Mouse (Mus musculus) monocyte, adult 5-6 weeks (primary cell): ENCODE results near the gene Vezf1. TPM values are rescaled to one million over a fixed set of nuclear protein-coding genes. Genes with fewer than 3 reads are reported as not detected.
A peak's percentile ranks its signal among the peaks of the same experiment; 100 is the strongest.
"Not testable (repeated sequence)": the region's sequence is repeated elsewhere in the genome, so short reads cannot be mapped to it uniquely, and the experiment has no call there.

Experiments
- ATAC-seq: fragments of 153-309, 156-312 bp; replicated peaks from 2 replicates; pipeline ENCODE4 v1.8.0; 2017; ENCODE audit warnings: mild to moderate bottlenecking; ENCODE audit not compliant: low TSS enrichment, insufficient number of reproducible peaks, severe bottlenecking, poor library complexity, low FRiP score
- total RNA-seq: library from RNA; stranded (forward); fragments of 200-1000, 200-491, 200-594 nt; gene quantifications from 3 replicates; pipeline ENCODE4 v1.2.3, GENCODE M21; 2017

Gene Vezf1
- 45.9 to 57.0 TPM (median 46.6 TPM) in 3 replicates for total RNA-seq

DNA sequence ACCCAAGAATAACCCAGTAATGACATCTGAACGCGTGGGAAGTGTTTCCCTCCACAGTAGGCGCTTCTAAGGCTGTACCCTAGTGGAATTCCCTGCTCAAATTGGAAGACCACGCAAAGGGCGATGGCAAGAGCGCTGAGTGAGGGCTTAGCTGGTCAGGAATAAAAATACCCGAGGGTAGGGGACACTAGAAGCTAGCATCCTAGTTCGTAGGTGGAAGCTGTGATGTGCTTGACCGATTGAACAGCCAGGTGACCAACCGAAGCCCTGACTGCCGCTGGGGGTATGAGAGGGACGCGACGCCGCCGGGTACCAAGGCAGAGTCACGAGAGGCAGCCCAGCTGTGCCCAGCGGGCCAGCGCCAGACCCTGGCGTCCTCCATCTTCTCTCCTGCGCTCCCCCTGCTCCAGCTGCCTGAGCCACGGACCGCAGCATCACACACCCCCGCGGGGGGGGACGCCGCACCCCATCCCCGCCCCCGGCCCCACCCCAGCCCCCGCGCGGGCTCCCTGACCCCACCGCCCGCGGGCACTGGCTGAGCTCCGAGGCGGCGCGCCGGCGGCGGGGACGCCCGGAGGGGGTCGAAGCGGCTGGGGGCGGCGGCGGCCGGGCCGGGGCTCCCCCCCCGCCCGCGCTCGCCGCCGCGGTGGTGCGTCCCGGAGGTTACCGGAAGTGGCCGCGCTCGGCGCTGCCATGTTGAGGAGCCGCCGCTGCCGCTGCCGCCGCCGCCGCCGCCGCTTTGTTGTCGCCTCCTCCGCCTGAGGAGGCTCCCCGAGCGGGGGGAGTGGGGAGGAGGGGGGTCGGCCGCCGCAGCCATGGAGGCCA, at the start of gene Vezf1:
TSS of gene Vezf1 (plus strand) at position 694 of the 825 bp plus-strand sequence.
- peak; percentile 79 for ATAC-seq

GRCm38 (mm10) chr11:88023933-88024332, 44.1 kb upstream of the Vezf1 start:
- no peak for ATAC-seq

DNA sequence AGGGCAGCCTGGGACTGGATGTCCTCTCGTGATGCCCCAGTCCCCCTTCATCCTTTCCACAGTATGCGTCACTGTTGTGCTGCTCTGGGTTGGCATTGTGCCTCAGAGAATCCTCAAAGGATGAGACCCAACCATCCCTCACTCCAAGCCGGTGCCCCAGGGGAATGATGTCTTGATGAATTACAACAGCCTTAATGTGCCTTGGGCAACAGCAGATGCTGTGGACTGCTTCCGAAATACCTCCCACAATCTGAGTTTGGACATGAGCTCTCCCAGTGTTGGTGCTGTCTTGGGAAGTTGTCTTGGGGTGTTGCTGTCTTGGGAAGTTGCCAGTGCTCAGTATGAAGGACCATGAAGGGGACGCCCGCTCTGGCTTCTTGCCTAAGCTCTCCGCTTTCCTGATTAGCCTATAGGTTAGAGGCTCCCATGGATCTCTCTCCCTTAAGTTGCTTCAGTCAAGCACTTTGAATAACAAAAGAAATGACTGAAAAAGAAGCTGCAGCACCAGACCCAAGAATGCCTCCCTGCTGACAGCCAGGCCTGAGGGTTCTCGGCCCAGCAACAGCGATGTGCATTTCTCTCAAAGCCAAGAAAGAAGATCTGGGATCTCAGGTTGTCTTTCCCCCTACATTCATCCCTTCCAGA, 40.6 kb upstream of the Vezf1 start:
- ATAC-seq, result no peak

DNA sequence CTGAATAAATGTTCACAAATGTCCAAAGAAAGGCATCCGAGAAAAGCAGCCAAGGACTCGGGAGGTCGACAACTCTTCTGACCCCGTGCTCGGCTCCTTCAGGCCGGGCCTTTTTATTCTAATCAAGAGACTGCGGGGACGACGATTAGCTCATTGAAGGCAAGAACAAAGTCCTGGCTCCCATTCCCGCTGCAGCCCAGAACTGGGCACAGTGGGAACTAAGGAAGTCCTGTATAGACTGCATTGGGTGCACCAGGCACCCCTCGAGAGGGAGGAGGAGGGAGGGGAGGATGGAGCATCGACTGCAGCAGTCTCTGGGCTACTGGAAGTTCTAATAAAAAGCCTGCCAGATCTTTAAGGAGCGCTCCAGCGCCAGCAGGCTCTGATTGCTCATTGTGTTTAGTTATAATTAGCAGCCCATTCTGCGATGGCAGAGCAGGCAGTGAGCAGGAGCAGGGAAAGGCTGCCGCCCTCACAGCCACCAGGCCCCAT, 39.8 kb upstream of the Vezf1 start:
- no peak for ATAC-seq

DNA sequence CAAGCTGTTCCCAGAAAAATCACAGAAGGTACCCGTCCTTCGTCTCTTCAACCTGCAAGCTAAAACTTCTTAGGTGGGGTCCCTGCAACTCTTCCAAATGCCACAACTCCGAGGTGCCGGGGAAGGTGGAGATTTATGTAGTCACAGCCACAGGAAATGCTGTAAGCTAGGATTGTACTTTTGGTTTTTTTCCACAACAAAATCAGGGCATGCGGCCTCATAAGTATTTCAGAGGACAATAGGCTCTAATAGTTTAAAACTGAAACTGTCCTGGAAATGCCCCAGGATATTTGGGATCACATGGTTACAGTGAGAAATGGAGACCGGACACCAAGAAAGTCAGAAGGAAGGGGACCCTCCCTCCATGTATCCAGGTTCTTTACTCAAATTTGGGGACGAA, 37.9 kb upstream of the Vezf1 start:
- no peak for ATAC-seq

- no peak for ATAC-seq
Measured at GRCm38 (mm10) chr11:88030836-88031235, 37.2 kb upstream of the Vezf1 start.

- no peak for ATAC-seq
Measured at GRCm38 (mm10) chr11:88031753-88032152, 36.3 kb upstream of the Vezf1 start.

DNA sequence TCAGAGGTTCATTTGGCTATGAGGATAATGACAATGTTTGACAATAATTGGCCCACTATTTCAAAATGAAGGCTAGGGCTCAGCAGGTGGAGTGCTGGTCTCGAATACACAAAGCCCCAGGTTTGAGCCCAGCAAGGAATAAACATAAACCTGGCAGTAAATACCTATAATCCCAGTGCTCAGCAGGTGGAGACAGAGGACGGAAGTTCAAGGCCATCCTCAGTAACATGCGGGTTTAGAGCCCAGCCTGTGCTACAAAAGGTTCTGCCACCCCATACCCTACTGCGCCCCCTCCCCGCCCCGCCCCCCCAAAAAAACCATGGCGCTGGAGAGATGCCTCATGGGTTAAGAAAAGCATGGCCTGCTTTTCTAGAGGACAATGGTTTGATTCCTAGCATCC, 32.1 kb upstream of the Vezf1 start:
- no peak for ATAC-seq

DNA sequence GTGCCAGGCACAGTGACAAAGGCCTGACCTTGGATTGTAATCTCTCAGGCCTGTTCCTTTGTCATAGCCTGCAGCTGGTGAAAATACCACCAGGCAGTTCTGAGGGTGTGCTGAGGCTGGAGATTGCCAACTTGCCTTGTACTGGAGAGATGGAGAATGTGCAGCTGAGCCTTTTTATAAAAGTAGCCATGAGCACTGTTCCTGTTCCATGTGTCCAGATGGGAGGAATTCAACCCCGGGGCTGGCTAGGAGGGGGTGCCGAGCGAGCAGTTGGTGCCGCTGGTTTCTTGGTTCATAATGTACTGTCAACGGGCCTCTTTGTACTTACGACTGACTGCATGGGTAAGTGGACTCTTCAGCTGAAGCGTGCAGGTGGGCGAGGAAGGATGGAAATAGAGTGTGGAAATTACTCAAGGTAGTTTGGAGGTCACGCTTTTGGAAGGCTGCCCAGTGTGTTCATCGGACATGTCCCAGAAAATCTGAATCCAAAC, 31.3 kb upstream of the Vezf1 start:
- ATAC-seq, result no peak

- no peak for ATAC-seq
Measured at GRCm38 (mm10) chr11:88037386-88037785, 30.7 kb upstream of the Vezf1 start.

DNA sequence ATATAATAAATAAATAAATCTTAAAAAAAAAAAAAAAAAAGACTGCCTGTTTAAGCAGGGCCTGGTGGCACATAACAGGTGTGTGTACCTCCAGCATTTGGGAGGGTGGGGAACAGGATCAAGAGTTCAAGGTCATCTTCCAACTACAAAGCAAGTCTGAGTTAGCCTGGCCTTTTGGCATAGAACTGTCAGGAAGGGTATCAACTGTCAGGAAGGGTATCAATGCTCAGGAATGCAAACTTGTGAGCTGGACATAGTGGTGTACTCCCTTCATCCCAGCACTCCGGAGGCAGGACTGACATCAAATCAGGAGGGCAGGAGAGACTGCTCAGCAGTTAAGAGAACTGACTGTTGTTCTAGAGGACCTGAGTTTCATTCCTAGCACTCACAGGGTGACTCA, 29.0 kb upstream of the Vezf1 start:
- no peak for ATAC-seq

DNA sequence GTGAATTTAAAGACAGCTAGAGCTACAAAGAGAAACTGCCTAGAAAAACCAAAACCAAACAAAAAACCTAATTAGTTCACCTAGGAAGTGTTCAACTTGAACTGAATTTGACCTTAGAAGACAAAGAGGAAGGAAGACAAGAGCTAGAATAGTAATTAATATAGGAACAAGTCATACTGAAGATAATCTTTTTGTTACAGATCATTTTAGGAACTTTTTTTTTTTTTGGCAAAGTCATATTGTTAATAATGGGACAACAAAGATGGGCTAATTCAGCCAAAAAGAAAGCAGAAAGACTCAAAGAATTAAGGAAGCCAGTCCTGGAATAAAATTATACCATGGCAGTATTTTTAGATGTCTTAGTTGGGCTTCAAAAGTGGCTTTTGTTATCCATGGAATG, 23.8 kb upstream of the Vezf1 start:
- ATAC-seq, result no peak

DNA sequence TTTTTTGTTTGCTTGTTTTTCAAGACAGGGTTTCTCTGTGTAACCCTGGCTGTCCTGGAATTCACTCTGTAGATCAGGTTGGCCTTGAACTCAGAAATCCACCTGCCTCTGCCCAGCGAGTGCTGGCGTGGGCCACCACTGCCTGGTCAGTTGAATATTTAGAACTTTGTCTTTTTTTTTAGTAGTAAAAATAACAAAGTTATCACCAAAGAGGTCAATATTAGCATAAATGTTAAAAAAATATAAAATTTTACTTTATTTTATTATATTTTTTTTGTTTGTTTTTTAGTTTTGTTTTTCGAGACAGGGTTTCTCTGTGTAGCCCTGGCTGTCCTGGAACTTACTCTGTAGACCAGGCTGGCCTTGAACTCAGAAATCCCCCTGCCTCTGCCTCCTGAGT, 22.9 kb upstream of the Vezf1 start:
- ATAC-seq, result not testable (repeated sequence)

DNA sequence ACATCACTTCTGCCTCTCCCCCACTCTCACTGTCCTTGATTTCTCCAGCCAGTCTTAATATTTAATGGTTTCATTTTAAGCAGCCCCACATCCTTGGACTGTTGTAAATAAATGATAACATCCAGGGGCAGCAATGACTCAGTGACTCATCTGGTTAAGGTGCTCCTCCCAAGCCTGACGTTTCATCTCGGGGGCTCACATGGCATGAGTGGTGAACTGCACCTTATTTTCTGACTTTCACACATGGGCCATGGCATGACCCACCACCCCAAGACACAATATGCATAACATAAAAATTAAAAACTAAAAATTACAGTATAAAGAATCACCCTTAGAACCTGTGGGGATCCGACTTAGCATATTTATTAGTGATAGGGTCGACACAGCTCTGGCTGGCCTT, 22.2 kb upstream of the Vezf1 start:
- ATAC-seq, result no peak

GRCm38 (mm10) chr11:88046323-88046937, 21.6 kb upstream of the Vezf1 start:
- ATAC-seq, result no peak

DNA sequence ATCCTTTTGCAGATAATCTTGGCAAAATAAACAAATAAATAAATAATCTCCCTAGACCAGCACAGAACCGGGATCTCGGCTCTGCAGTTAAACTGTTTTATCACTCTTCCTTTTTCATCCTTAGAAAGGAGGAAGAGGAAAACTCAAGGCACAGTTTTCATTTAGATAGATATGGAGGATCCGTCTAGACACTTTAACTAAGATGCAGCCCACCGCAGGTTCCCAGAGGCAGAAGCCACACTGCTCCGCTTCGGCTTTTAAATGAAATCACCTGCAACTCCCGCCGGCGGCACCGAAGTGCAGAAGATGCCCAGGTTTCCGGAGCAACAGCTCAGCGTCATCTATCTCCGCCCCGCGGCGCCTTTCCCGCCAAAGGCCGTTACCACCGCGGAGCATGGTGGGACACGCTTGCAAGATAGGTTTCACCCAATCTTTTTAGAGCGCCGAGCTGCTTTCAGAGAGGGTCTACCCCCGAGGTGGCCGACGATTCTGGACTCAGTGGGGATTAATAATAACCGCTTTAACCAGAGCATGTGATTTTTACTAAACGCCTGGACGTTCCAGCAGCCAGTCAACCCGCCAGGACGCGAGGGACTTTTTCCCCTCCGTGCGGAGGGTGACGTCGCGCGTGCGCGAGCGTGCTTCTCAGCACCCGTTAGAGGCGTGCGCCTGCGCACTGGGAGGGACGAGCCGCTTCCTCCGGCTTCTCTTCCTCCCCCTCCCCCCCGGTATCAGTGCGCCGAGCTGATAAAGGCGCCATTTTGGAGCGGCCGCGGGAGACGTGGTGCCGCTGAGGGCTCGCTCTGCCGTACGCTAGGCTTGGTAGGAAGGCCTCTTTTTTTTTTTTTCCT, 20.9 kb upstream of the Vezf1 start, which contains the start of gene Srsf1:
TSS of gene Srsf1 (plus strand) at position 430 of the 851 bp plus-strand sequence.
- ATAC-seq, result peak; percentile 93

DNA sequence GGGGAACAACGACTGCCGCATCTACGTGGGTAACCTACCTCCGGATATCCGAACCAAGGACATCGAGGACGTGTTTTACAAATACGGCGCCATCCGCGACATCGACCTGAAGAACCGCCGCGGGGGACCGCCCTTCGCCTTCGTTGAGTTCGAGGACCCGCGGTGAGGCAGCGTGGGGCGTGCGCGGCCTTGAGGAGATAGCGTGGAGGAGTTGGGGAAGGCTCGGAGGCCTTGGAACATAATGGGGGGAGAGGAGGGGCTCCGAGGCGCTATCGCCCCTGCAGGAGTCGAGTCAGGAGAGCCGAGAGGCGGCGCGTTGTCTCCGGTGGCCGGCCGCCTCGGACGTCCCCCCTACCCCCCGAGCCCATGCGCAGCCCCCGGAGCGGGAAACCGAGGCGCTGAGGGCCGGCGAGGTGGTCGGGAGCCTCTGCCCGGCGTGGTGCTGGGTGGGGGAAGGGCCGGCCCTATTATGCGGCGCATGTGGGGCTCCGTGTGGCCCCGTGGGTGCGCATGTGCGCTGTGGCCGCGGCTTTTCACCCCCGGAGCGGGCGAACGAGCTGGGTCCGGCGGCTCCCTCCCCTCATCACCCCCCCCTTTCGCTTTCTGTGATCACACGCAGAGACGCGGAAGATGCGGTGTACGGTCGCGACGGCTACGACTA, 20.1 kb upstream of the Vezf1 start:
- ATAC-seq, result peak; percentile 8
